Mouse (Mus musculus): Measurements from ENCODE around the gene Irx2. TPM values are rescaled to one million over a fixed set of nuclear protein-coding genes. Genes with fewer than 3 reads are reported as not detected.

The Irx2 gene
- total and polyA plus RNA-seq, 2 experiments from 2014 or later: 2.4 to 2.6 TPM

- Histone ChIP-seq H3K4me1 (ENCODE audit: insufficient read depth) (no peaks in the 10 kb centered on the region), H3K9ac (no peak overlapping the region), H3K27me3 (ENCODE audit: insufficient read depth, low read length) (peaks cover 86% of the 10 kb centered on the region), H3K36me3 (ENCODE audit: insufficient read depth) (no peaks in the 10 kb centered on the region), H3K9me3 (ENCODE audit: low read length) (no peaks in the 10 kb centered on the region), H3K4me3 (ENCODE audit: low read depth, low read length) (no peak overlapping the region), H3K27ac (ENCODE audit: low read depth, low read length) (no peak overlapping the region), H3K4me2 (ENCODE audit: low read depth) (no peak overlapping the region)
- 3% methylated on average over 20 of the region's 20 CpGs for WGBS
- no peak for TF ChIP-seq CTCF (IDR thresholded peaks at IDR 0.05; ENCODE audit: low read depth)
- ATAC-seq: no peak
- no peak for DNase-seq
These were observed 7.8 kb downstream of the Irx2 start for GRCm38 (mm10) chr13:72636331-72636851.

GRCm38 (mm10) chr13:72637536-72637935 is 8.9 kb downstream of the Irx2 start:
- no peak for ATAC-seq
- no peaks in the 10 kb centered on the region for H3K36me3 ChIP-seq (ENCODE audit: insufficient read depth)
- DNase-seq: peak; percentile 45
- H3K4me2 ChIP-seq (ENCODE audit: low read depth): no peak overlapping the region
- no peaks in the 10 kb centered on the region for H3K9me3 ChIP-seq (ENCODE audit: low read length)
- no peaks in the 10 kb centered on the region for H3K4me1 ChIP-seq (ENCODE audit: insufficient read depth)
- no peak for TF ChIP-seq CTCF (IDR thresholded peaks at IDR 0.05; ENCODE audit: low read depth)
- no peak overlapping the region for H3K4me3 ChIP-seq (ENCODE audit: low read depth, low read length)
- peaks cover 85% of the 10 kb centered on the region for H3K27me3 ChIP-seq (ENCODE audit: insufficient read depth, low read length)
- 11% methylated on average over 3 of the region's 3 CpGs for WGBS
- H3K27ac ChIP-seq (ENCODE audit: low read depth, low read length): no peak overlapping the region
- H3K9ac ChIP-seq: no peak overlapping the region

GRCm38 (mm10) chr13:72638401-72639130 is 9.9 kb downstream of the Irx2 start:
- ATAC-seq: no peak
- WGBS: 2% methylated on average over 26 of the region's 26 CpGs
- H3K4me1 ChIP-seq (ENCODE audit: insufficient read depth): no peaks in the 10 kb centered on the region
- H3K36me3 ChIP-seq (ENCODE audit: insufficient read depth): no peaks in the 10 kb centered on the region
- H3K27ac ChIP-seq (ENCODE audit: low read depth, low read length): no peak overlapping the region
- H3K27me3 ChIP-seq (ENCODE audit: insufficient read depth, low read length): peaks cover 82% of the 10 kb centered on the region
- H3K9ac ChIP-seq: no peak overlapping the region
- no peak overlapping the region for H3K4me3 ChIP-seq (ENCODE audit: low read depth, low read length)
- no peak overlapping the region for H3K4me2 ChIP-seq (ENCODE audit: low read depth)
- no peaks in the 10 kb centered on the region for H3K9me3 ChIP-seq (ENCODE audit: low read length)
- no peak for TF ChIP-seq CTCF (IDR thresholded peaks at IDR 0.05; ENCODE audit: low read depth)
- peak; percentile 9 for DNase-seq

DNA sequence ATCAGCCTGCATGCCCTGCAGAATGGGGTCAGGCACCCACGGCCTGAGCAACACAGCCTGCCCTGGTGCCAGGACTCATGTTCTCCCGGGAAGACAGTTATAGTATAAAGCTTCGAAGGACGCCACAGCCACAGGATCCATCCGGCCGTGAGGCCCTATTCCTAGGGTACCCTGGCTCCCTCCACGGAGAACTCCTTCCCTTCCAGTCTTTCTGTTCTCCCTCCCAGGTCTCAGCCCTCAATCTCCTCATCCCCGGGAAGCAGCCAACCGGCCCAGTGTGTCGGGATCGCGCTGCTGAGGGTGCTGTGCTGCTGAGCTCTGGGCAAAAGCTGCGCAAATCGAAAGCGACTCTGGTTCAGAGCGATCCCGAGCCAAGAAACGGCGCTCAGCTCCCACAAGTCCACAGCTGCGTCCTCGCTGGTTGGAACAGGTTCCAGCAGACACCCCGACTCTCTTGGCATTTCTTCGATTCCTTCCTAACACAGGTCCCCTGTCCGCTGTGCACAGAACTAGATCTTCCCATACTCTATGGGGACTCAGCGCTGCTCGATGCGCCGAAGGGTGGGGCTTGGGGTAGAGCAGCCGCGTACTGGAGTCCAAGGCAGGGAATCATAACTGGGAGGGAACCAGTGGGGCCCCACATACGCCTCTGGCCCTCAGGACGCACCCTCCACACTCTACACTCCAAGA is 11.0 kb downstream of the Irx2 start:
- under 1% methylated on average over 32 of the region's 32 CpGs for WGBS
- peak; percentile 74 for DNase-seq
- peaks cover 71% of the 10 kb centered on the region for H3K27me3 ChIP-seq (ENCODE audit: insufficient read depth, low read length)

DNA sequence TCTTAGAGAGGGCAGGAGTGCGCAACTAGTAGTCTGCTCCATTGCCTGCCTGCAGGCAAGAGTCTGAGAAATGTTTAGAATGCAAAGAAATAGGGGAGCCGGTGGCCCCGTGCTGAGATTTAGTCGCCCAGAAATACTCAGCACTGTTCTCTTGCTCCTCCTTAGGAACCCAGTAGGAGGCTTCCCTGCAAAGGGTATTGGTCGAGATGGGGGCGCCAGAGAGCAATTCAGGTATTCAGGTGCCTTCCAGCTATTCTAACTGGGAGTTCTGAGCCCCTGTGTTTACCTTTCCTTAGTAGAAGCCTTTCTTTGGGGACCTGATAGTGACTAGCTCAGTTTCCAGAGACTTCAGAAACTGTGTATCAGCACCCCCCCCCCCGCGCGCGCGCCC is 11.5 kb downstream of the Irx2 start:
- Histone ChIP-seq H3K27me3 (ENCODE audit: insufficient read depth, low read length) (peaks cover 66% of the 10 kb centered on the region), H3K36me3 (ENCODE audit: insufficient read depth) (no peaks in the 10 kb centered on the region), H3K9ac (no peak overlapping the region), H3K9me3 (ENCODE audit: low read length) (no peaks in the 10 kb centered on the region), H3K4me3 (ENCODE audit: low read depth, low read length) (peak overlapping the region; percentile 27), H3K27ac (ENCODE audit: low read depth, low read length) (no peak overlapping the region), H3K4me2 (ENCODE audit: low read depth) (peak overlapping the region; percentile 52), H3K4me1 (ENCODE audit: insufficient read depth) (no peaks in the 10 kb centered on the region)
- peak; percentile 17 for DNase-seq
- no peak for ATAC-seq
- TF ChIP-seq CTCF (IDR thresholded peaks at IDR 0.05; ENCODE audit: low read depth): peak; percentile 40
- WGBS: 6% methylated on average over 11 of the region's 11 CpGs

More for the DNA sequence above, 11.0 kb downstream of the Irx2 start:
- H3K9ac ChIP-seq: no peak overlapping the region
- peak; percentile 76 for ATAC-seq
- H3K4me2 ChIP-seq (ENCODE audit: low read depth): peak overlapping the region; percentile 52
- H3K36me3 ChIP-seq (ENCODE audit: insufficient read depth): no peaks in the 10 kb centered on the region
- H3K4me1 ChIP-seq (ENCODE audit: insufficient read depth): no peaks in the 10 kb centered on the region
- no peaks in the 10 kb centered on the region for H3K9me3 ChIP-seq (ENCODE audit: low read length)
- no peak overlapping the region for H3K27ac ChIP-seq (ENCODE audit: low read depth, low read length)
- H3K4me3 ChIP-seq (ENCODE audit: low read depth, low read length): peak overlapping the region; percentile 27
- no peak for TF ChIP-seq CTCF (IDR thresholded peaks at IDR 0.05; ENCODE audit: low read depth)

GRCm38 (mm10) chr13:72656447-72656846 is 27.8 kb downstream of the Irx2 start:
- no peak for TF ChIP-seq CTCF (IDR thresholded peaks at IDR 0.05; ENCODE audit: low read depth)
- no peaks in the 10 kb centered on the region for H3K4me1 ChIP-seq (ENCODE audit: insufficient read depth)
- 33% methylated on average over 1 of the region's 1 CpGs for WGBS
- no peak overlapping the region for H3K4me2 ChIP-seq (ENCODE audit: low read depth)
- no peaks in the 10 kb centered on the region for H3K27me3 ChIP-seq (ENCODE audit: insufficient read depth, low read length)
- H3K27ac ChIP-seq (ENCODE audit: low read depth, low read length): no peak overlapping the region
- ATAC-seq (no peak), DNase-seq (no peak)
- H3K4me3 ChIP-seq (ENCODE audit: low read depth, low read length): no peak overlapping the region
- no peaks in the 10 kb centered on the region for H3K36me3 ChIP-seq (ENCODE audit: insufficient read depth)
- no peaks in the 10 kb centered on the region for H3K9me3 ChIP-seq (ENCODE audit: low read length)
- H3K9ac ChIP-seq: no peak overlapping the region

DNA sequence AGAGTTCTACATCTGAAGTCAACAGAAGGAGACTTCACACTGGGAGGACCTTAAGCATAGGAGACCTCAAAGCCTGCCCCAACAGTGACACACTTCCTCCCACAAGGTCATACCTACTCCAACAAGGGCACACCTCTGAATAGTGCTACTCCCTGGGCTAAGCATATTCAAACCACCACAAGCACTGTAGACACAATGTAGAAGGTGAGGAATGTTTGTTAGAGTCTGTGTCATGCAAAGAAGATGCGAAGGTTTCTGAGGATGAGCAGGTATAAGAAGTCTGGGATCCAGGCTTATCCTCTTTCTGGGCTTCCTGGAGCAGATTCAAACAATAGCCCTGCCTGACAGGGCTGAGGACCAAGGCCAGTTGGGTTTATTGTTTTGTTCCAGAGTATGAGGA is 47.2 kb downstream of the Irx2 start:
- no peak overlapping the region for H3K4me3 ChIP-seq (ENCODE audit: low read depth, low read length)
- WGBS: 87% methylated on average over 1 of the region's 1 CpGs
- H3K9ac ChIP-seq: no peak overlapping the region
- no peaks in the 10 kb centered on the region for H3K36me3 ChIP-seq (ENCODE audit: insufficient read depth)
- H3K27ac ChIP-seq (ENCODE audit: low read depth, low read length): no peak overlapping the region
- ATAC-seq: no peak
- no peak for DNase-seq
- no peaks in the 10 kb centered on the region for H3K4me1 ChIP-seq (ENCODE audit: insufficient read depth)
- H3K4me2 ChIP-seq (ENCODE audit: low read depth): no peak overlapping the region
- no peaks in the 10 kb centered on the region for H3K27me3 ChIP-seq (ENCODE audit: insufficient read depth, low read length)
- no peaks in the 10 kb centered on the region for H3K9me3 ChIP-seq (ENCODE audit: low read length)
- no peak for TF ChIP-seq CTCF (IDR thresholded peaks at IDR 0.05; ENCODE audit: low read depth)

Data from forebrain, postnatal 0 days (tissue).